Mouse (Mus musculus): ENCODE data around the gene Cldn18.
A peak's percentile ranks its signal among the peaks of the same experiment; 100 is the strongest.

The Cldn18 gene

GRCm38 (mm10) chr9:99717134-99717533 lies at the start of gene Cldn18:
Gene Cldn18 (minus strand): TSS chr9:99717267.
- no peak for DNase-seq (ENCODE audit: low read depth, low spot score)

GRCm38 (mm10) chr9:99763530-99763929 lies 46.5 kb upstream of the Cldn18 start:
- DNase-seq (ENCODE audit: low read depth, low spot score): peak; percentile 60

DNA sequence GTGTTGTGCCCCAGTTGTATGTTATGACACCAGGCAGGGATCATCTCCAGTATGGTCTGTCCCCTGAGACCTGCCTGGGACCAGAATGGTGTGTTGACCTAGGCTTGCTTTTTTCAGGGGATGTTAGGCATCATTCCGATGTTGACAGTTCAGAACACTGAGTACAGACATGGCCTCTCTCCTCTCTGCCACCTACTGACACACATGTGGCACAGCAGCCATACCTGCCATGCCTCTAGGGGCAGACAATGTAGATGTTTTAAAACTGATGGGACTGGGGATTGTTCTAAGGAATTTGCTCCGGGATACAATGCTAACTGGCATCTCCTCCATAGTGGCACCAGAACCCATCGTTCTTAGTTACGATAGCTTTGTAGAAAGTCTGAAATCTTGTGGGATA lies 33.2 kb upstream of the Cldn18 start:
- no peak for DNase-seq (ENCODE audit: low read depth, low spot score)

DNA sequence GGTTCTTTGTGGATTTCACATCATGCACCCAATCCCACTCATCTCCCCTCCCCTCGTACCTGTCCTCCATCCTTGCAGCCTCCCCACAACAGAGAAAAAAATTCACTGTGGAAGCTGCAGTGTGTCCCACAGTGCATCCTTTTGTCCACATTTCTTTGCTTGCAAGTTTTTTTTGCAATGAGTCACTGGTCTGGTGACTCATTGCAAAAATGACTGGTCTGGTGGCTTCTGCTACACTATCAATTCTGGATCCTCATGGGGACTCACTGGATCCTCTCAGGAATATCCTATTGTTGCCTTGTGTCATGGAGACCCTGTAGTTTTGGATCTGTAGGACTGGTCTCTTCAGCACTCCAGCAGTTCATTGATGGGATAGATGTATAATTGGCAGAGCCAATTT lies 31.2 kb upstream of the Cldn18 start:
- DNase-seq (ENCODE audit: low read depth, low spot score): no peak

- no peak for DNase-seq (ENCODE audit: low read depth, low spot score)
Observed at GRCm38 (mm10) chr9:99747731-99748130, 30.7 kb upstream of the Cldn18 start.

DNA sequence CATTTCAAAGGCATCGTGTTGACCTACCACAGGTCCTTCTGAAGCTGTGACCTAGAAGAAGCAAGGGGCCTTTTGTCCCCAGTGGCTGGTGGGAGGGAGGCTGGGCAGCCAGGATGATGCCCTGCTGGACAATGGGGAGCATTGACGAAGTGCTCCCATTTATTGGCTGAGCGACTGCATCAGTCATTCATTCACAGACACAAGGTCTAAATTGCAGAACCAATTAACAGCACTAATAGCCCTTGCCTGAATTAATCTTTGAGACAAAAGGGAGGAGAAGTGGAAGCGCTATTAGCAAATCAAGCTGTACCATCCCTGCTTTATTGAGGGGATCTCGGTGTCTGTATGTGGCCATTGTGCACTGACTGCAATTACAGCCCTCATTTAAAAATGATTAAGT lies 27.5 kb upstream of the Cldn18 start:
- no peak for DNase-seq (ENCODE audit: low read depth, low spot score)

GRCm38 (mm10) chr9:99729943-99730646 lies 13.0 kb upstream of the Cldn18 start:
- peak; percentile 50 for DNase-seq (ENCODE audit: low read depth, low spot score)

DNA sequence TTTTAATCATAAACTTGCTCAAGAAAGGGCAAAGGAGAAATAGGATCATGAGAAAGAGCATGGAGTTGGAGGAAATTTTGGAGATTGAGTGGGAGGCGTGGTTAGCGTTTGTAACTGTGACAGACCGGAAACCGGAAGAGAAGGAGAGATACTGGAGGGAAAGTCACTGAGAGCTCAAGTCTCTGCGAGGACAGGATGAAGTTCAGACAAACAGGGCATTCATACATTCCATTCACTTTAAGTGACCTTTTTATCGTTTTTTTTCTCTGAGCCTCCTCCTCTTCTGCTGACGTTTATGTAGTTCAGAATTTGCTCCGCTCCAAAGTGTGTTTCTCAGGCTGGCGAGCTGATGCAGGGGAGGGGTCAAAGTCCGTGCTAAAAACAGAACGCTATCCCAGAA lies 10.8 kb upstream of the Cldn18 start:
- DNase-seq (ENCODE audit: low read depth, low spot score): no peak

DNA sequence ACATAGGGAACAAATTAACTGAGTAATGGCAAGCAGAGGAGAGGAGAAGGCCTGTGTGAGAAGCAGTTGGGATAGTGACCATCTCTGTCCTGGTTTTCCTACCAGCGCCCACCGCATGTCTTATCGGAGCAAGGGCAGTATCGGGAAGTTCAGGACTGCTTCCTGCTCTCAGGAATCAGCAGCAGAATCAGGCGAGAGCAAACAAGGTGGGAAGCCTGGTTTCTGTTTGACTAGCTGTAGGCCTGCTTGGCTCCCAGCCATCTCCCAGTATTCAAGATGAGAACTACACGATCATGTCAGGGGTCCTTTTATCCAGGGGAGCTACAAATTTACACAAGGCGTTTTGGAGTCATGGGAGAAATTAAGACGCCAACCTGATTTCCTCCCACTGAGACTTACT lies 8.2 kb upstream of the Cldn18 start:
- no peak for DNase-seq (ENCODE audit: low read depth, low spot score)

DNA sequence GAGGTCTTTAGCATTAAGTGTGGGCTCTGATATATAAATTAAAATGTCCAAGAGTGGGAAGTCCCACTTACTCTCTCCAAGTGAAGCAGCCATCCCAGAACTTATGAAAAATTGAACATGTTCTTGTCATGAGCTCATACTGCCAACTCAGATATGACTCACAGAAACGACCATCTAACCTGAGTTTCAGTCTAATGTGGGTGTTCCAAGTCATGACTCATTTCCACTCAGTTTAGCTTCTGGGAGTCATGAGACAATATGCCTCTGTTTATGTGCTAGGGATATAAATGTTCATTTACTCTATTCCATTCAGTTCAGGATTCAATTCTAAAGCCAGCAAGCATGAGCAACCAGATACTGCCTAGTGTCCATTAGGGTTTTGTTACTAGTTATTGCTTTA lies 2.9 kb upstream of the Cldn18 start:
- DNase-seq (ENCODE audit: low read depth, low spot score): no peak

GRCm38 (mm10) chr9:99710297-99710696 lies 6.8 kb downstream of the Cldn18 start:
- DNase-seq (ENCODE audit: low read depth, low spot score): no peak

GRCm38 (mm10) chr9:99709588-99710248 lies 7.3 kb downstream of the Cldn18 start:
- no peak for DNase-seq (ENCODE audit: low read depth, low spot score)

- no peak for DNase-seq (ENCODE audit: low read depth, low spot score)
Observed at GRCm38 (mm10) chr9:99707425-99708126, 9.5 kb downstream of the Cldn18 start.

- no peak for DNase-seq (ENCODE audit: low read depth, low spot score)
Observed at GRCm38 (mm10) chr9:99706264-99706663, 10.8 kb downstream of the Cldn18 start.

DNA sequence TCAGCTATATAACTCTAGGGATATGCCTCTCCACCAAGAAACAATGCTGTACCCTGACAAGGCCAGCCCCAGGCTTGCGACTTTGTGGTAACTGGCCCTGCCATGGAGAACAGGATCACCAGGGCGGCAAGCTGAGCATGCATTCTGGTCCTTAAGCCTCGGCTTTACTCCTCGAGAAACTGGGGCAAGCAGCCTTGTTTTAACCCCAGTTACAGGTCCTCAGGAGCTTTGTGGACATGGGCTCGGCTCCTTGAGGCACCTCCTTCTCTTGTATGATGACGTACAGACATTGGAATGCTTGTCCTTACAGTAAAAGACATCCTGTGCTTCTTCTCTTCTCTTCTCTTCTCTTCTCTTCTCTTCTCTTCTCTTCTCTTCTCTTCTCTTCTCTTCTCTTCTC lies 13.4 kb downstream of the Cldn18 start:
- no peak for DNase-seq (ENCODE audit: low read depth, low spot score)

DNA sequence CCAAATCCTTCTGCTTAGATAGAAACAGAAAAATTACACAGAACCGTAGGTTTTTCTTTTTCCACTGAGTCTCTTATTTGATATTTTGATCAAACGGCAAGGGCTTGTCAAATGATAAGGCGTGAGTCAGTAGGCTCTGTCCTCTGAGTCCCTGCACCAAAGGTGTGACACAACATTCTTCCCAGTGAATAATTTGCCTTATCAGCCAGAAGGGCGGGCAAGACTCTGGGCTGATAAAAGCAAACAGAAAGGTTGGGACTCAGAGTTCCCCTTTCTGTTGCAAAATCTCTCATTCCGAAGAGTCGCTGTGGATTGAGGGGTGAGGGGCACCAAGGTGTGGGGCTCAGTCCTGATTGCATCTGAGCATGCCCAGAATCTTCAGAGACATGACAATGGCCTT lies 14.9 kb downstream of the Cldn18 start:
- no peak for DNase-seq (ENCODE audit: low read depth, low spot score)

GRCm38 (mm10) chr9:99701187-99701586 lies 15.9 kb downstream of the Cldn18 start:
- DNase-seq (ENCODE audit: low read depth, low spot score): no peak

GRCm38 (mm10) chr9:99699752-99700389 lies 17.2 kb downstream of the Cldn18 start:
- DNase-seq (ENCODE audit: low read depth, low spot score): no peak

GRCm38 (mm10) chr9:99694961-99695360 lies 22.1 kb downstream of the Cldn18 start:
- no peak for DNase-seq (ENCODE audit: low read depth, low spot score)

GRCm38 (mm10) chr9:99690386-99690785 lies 26.7 kb downstream of the Cldn18 start:
- no peak for DNase-seq (ENCODE audit: low read depth, low spot score)

GRCm38 (mm10) chr9:99689796-99690195 lies 27.3 kb downstream of the Cldn18 start:
- DNase-seq (ENCODE audit: low read depth, low spot score): no peak

DNA sequence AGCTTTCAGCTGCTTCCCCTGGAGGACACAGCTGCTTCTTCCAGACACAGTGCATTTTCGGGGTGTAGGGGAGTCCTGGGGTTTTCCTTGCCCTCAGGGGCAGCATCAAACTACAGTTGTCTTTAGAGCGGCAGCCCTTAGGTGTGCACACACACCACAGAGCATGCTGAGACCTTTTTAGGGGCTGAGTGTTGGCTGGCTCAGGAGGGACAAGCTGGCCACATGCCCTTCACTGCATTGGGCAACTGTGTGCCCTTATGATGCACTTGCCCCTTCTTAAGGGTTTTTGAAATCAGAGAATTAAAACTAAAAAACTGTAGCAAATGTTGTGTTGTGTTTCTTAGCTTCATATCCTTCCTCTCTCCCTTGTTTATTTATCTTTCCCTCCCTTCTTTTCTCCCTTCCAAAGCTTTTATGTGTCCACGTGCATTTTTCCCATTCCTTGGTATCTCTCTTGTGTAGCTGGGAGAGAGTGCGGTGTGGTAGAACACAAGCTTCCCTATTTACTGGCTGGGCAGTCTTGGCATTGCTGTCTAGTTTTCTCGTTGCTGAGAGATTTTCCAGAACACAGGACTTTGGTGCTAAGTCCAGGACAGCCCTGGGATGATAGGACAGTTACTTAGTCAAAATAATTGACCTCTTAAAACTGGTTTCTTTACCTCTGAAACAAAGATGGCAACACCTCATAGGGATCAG lies 31.4 kb downstream of the Cldn18 start:
- DNase-seq (ENCODE audit: low read depth, low spot score): no peak

Data from A20 (cell line).